Mouse (Mus musculus) heart, adult 2 months (tissue): ENCODE data around the gene Smim1. TPM values are rescaled to one million over a fixed set of nuclear protein-coding genes. Genes with fewer than 3 reads are reported as not detected.

Experiments
- DNase-seq, 2 experiments: peaks; one replicate each; pipeline ENCODE4 v3.0.0; 2021
- H3K27ac ChIP-seq: fragments of 200-600 bp; 2 replicates; pipeline ENCODE4 v1.8.1; 2022
- H3K27me3 ChIP-seq: fragments of 200-500 bp; 2 replicates; pipeline ENCODE4 v1.6.1; 2012; ENCODE audit warnings: mild to moderate bottlenecking, low read length, inconsistent platforms, mixed read lengths; ENCODE audit not compliant: control insufficient read depth, insufficient read depth
- H3K36me3 ChIP-seq: fragments of 200-500 bp; 2 replicates; pipeline ENCODE4 v1.6.1; 2012; ENCODE audit warnings: low read length, inconsistent platforms; ENCODE audit not compliant: control insufficient read depth, insufficient read depth
- H3K4me1 ChIP-seq: fragments of 200-500 bp; 2 replicates; pipeline ENCODE4 v1.6.1; 2011; ENCODE audit warnings: low read length; ENCODE audit not compliant: control insufficient read depth, insufficient read depth
- H3K4me3 ChIP-seq: fragments of 200-600 bp; 2 replicates; pipeline ENCODE4 v1.8.1; 2022
- H3K79me2 ChIP-seq: fragments of 200-500 bp; replicated peaks from 2 replicates; pipeline ENCODE4 v1.6.1; 2012; ENCODE audit warnings: mild to moderate bottlenecking, inconsistent platforms, low read length, moderate library complexity, mixed read lengths; ENCODE audit not compliant: control insufficient read depth, insufficient read depth
- H3K9ac ChIP-seq: fragments of 200-500 bp; 2 replicates; pipeline ENCODE4 v1.6.1; 2012; ENCODE audit warnings: low read depth, mild to moderate bottlenecking, control low read depth, inconsistent platforms, low read length, mixed read lengths
- CTCF ChIP-seq: fragments of 200-600 bp; IDR thresholded peaks from 2 replicates; pipeline ENCODE4 v1.8.1; 2022; ENCODE audit warnings: antibody characterized with exemption, mild to moderate bottlenecking, moderate library complexity
- EP300 ChIP-seq: fragments of 200-500 bp; IDR thresholded peaks from 2 replicates; pipeline ENCODE4 v1.6.1; 2011; ENCODE audit warnings: low read depth, low read length, control low read depth; ENCODE audit not compliant: insufficient read depth
- POLR2A ChIP-seq: fragments of 200-500 bp; IDR thresholded peaks from 2 replicates; pipeline ENCODE4 v1.6.1; 2011; ENCODE audit warnings: mild to moderate bottlenecking, low read depth, low read length, control low read depth; ENCODE audit not compliant: insufficient read depth
- whole genome bisulfite sequencing: fragments of 180-500 bp; shearing (Covaris S2); methylation state at CpG from one replicate; pipeline ENCODE4 v1.1.7; 2018; 5-methylcytosine and 5-hydroxymethylcytosine counted together
- intact Hi-C: fragments of 180-260 bp; cut with DNase I; formaldehyde crosslinking; loops from one replicate; pipeline ENCODE4 v1.15.1; 2025
- polyA plus RNA-seq: library from polyadenylated mRNA; depleted of rRNA; stranded (reverse); fragments of >200 nt; gene quantifications from 2 replicates; pipeline ENCODE4 v1.2.3, GENCODE M21; 2012
- total RNA-seq, 2 experiments: library from RNA; stranded (reverse); gene quantifications; 2 replicates each; pipeline ENCODE4 v1.2.3; 2021

Gene Smim1
- total and polyA plus RNA-seq, 3 experiments: 5.7 to 24.7 (median 7.8) TPM

GRCm38 (mm10) chr4:154006264-154006663, 19.8 kb downstream of the Smim1 start:
- Histone ChIP-seq H3K27me3 (no peaks in the 10 kb centered on the region), H3K27ac (no peak overlapping the region), H3K4me3 (no peak overlapping the region), H3K4me1 (no peaks in the 10 kb centered on the region), H3K36me3 (no peaks in the 10 kb centered on the region), H3K79me2 (no peaks in the 10 kb centered on the region), H3K9ac (no peak overlapping the region)
- DNase-seq: no peak
- 94% methylated on average over 6 of the region's 6 CpGs for WGBS
- no peak for TF ChIP-seq POLR2A
- intact Hi-C loops: no loop called here

GRCm38 (mm10) chr4:154005488-154005887, 20.5 kb downstream of the Smim1 start:
- H3K4me1 ChIP-seq: no peaks in the 10 kb centered on the region
- H3K4me3 ChIP-seq: no peak overlapping the region
- H3K27ac ChIP-seq: no peak overlapping the region
- no peaks in the 10 kb centered on the region for H3K79me2 ChIP-seq
- H3K27me3 ChIP-seq: no peaks in the 10 kb centered on the region
- H3K36me3 ChIP-seq: no peaks in the 10 kb centered on the region
- 90% methylated on average over 5 of the region's 5 CpGs for WGBS
- intact Hi-C loops: no loop called here
- no peak overlapping the region for H3K9ac ChIP-seq
- TF ChIP-seq EP300: no peak
- no peak for TF ChIP-seq POLR2A
- no peak for TF ChIP-seq CTCF
- no peak for DNase-seq

DNA sequence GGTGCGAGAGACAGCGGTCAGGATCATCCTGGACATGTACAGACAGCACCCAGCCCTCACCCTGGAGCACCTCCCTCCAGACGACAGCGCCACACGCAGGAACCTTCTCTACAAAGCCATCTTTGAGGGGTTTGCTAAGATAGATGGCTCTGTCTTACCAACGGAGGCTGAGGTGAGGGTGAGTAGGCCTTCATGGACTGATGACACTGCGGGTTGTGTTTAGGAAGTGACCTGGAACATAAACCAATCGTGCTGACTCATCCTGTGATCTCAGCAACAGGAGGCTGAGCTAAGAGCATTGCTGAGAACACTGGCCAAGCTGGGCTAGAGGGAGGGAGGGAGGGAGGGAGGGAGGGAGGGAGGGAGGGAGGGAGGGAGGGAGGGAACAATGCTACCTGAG, 32.5 kb downstream of the Smim1 start:
- TF ChIP-seq POLR2A (no peak), EP300 (no peak), CTCF (no peak)
- WGBS: 92% methylated on average over 8 of the region's 8 CpGs
- H3K4me1 ChIP-seq: no peaks in the 10 kb centered on the region
- no peaks in the 10 kb centered on the region for H3K36me3 ChIP-seq
- no peak overlapping the region for H3K27ac ChIP-seq
- no peak for DNase-seq
- no peak overlapping the region for H3K4me3 ChIP-seq
- H3K79me2 ChIP-seq: no peaks in the 10 kb centered on the region
- no peaks in the 10 kb centered on the region for H3K27me3 ChIP-seq
- intact Hi-C loops: no loop called here
- no peak overlapping the region for H3K9ac ChIP-seq

GRCm38 (mm10) chr4:153992715-153993114, 33.3 kb downstream of the Smim1 start:
- Histone ChIP-seq H3K4me1 (no peaks in the 10 kb centered on the region), H3K9ac (no peak overlapping the region), H3K27ac (no peak overlapping the region), H3K27me3 (no peaks in the 10 kb centered on the region), H3K4me3 (no peak overlapping the region), H3K79me2 (no peaks in the 10 kb centered on the region), H3K36me3 (no peaks in the 10 kb centered on the region)
- TF ChIP-seq EP300 (no peak), POLR2A (no peak), CTCF (no peak)
- WGBS: 84% methylated on average over 10 of the region's 10 CpGs
- intact Hi-C loops: no loop called here
- DNase-seq: no peak

GRCm38 (mm10) chr4:153980470-153980869, 45.6 kb downstream of the Smim1 start:
- WGBS: 91% methylated on average over 11 of the region's 11 CpGs
- no peaks in the 10 kb centered on the region for H3K27me3 ChIP-seq
- H3K4me1 ChIP-seq: peaks cover 3% of the 10 kb centered on the region
- no peak for DNase-seq
- no peak for TF ChIP-seq EP300
- TF ChIP-seq CTCF: no peak
- no peak for TF ChIP-seq POLR2A
- H3K36me3 ChIP-seq: no peaks in the 10 kb centered on the region
- peaks cover 3% of the 10 kb centered on the region for H3K79me2 ChIP-seq
- H3K4me3 ChIP-seq: no peak overlapping the region
- H3K9ac ChIP-seq: no peak overlapping the region
- intact Hi-C loops: no loop called here
- H3K27ac ChIP-seq: no peak overlapping the region

DNA sequence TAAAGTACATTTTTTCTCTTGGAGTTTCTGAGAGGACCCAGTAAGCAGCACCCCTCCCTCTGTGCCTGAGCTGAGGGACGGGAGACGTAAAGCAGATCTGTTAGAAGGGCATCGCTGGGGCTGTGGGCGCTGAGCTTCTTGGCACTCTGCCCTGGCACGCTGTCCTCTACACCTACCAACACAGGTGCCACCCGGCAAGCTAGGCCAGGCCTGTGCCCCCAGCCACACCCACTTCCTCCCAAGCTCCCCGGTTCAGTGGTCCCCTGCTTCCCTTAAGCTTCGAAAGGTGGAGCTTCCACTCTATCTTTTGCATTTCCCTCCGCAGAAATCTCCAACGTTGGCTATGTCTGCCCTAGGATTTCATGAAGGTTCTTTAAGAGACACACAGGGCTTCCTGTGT, 46.8 kb downstream of the Smim1 start:
- H3K27me3 ChIP-seq: no peaks in the 10 kb centered on the region
- no peak for TF ChIP-seq CTCF
- no peak for TF ChIP-seq POLR2A
- no peak for TF ChIP-seq EP300
- H3K4me1 ChIP-seq: peaks cover 3% of the 10 kb centered on the region
- intact Hi-C loops: no loop called here
- H3K4me3 ChIP-seq: no peak overlapping the region
- H3K27ac ChIP-seq: no peak overlapping the region
- no peaks in the 10 kb centered on the region for H3K36me3 ChIP-seq
- no peak overlapping the region for H3K9ac ChIP-seq
- H3K79me2 ChIP-seq: peaks cover 3% of the 10 kb centered on the region
- DNase-seq: peak in 1 of 2 experiments; percentile 14
- 69% methylated on average over 10 of the region's 10 CpGs for WGBS
